Mouse (Mus musculus): ENCODE results near the gene Slc17a2.

DNA sequence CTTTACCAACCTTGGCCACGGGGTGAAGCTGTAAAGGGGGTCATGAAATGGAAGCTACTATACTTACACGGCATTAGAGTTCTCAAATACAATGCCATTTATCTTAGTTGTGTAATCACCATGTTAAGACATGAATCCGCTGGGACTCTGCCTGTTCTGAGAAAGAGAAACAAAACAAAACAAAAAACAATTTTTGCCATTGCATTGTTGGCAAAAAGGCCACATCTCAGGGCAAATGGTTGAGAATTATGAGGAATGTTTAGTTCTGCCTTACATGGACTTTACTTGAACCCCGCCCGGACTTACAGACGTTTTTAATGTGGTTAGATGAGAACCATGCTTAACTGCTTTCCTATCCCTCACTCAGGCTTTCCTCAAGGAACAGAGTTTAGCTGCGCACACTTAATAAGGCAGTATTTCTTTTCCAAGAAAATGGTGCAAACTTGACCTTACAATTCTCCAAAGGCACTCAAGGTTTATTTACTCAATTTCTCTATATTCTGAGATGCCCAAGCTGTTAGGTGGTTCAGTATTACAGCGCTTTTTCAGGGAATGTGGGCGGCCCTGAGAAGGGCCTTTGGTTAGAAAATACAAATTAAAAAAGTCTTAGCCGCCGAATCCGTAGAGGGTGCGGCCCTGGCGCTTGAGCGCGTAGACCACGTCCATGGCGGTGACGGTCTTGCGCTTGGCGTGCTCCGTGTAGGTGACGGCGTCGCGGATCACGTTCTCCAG is 46.4 kb upstream of the Slc17a2 start:
- no peak for TF ChIP-seq CTCF (IDR thresholded peaks at IDR 0.05; ENCODE audit: borderline replicate concordance, control insufficient read depth, extremely low read depth, insufficient read depth, low read length, poor library complexity)
- TF ChIP-seq POLR2A (IDR thresholded peaks at IDR 0.05; ENCODE audit: control insufficient read depth, extremely low read depth, insufficient read depth, low read length, poor library complexity): no peak
